23 mouse cellular contexts compared by ENCODE assay signal in the genomic region with DNA sequence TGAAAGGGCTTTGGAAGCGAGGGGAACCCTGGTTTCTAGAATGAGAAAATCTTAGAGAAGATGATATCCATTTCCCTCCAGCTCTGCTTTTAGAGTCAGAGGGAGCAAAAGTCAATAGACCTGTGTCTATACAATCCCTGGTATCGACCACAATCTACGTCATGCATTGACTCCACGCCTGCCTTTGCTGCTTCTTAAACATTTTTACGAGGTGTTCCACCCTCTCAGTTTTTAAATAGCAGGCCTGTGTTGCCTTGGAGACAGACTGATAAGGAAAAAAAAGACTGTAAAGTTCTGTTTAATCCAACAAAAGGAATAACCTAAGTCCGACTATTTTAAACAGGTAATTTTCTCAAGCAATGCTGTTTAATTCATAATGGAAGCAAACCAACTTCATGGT.
DNase-seq lines count a peak whose midpoint lies in the region; ATAC-seq lines count a peak whose summit lies in the region.
"Had no signal": no experiment of that assay in that cellular context is flagged by ENCODE, and none has a peak within 500 bp of the region (broad histone marks: within the 10 kb centered on the region; RNA-seq: fewer than 3 reads in every experiment).

No protein-coding gene starts in this region.

- ATAC-seq in frontal cortex, adult (ENCODE audit: low TSS enrichment) = peak; percentile 16; the same call in 1 of the 2 replicates
- peak; percentile 74 for ATAC-seq in intestine, embryonic 15.5 days
- ATAC-seq: forebrain, embryonic 14.5 days; forebrain, postnatal 0 days; Patski had no signal

- no peak overlapping the region for H3K27ac ChIP-seq in intestine, embryonic 15.5 days
- H3K27ac ChIP-seq: embryonic facial prominence, embryonic 12.5 days; embryonic facial prominence, embryonic 15.5 days; hindbrain, embryonic 12.5 days; hindbrain, embryonic 15.5 days had no signal

- H3K4me3 ChIP-seq in intestine, embryonic 15.5 days (replicated peaks) = no peak overlapping the region
- H3K4me3 ChIP-seq: embryonic facial prominence, embryonic 12.5 days; embryonic facial prominence, embryonic 15.5 days; hindbrain, embryonic 12.5 days; hindbrain, embryonic 15.5 days had no signal

- no peak for DNase-seq in frontal cortex, postnatal 10 days (ENCODE audit: low spot score in 2 of 2)
- DNase-seq in right cerebral cortex, adult 18-20 months = peak; percentile 12
- no peak for DNase-seq in right cerebral cortex, postnatal 4 days
- DNase-seq in cerebellum, postnatal 10 days = no peak
- DNase-seq in left cerebral cortex, adult 9 months (ENCODE audit: low spot score in 2 of 2) = no peak
- DNase-seq: adrenal gland, adult 2 months; adrenal gland, postnatal 14 days; cerebellum, adult 11-12 months; cerebellum, adult 8-10 months; cerebellum, postnatal 14 days; forebrain, postnatal 0 days; gastrocnemius, postnatal 14 days; heart, adult 11 months had no signal

- no peaks in the 10 kb centered on the region for H3K4me1 ChIP-seq in intestine, embryonic 15.5 days (replicated peaks)
- H3K4me1 ChIP-seq: embryonic facial prominence, embryonic 12.5 days; embryonic facial prominence, embryonic 15.5 days; hindbrain, embryonic 12.5 days; hindbrain, embryonic 15.5 days had no signal

- no peaks in the 10 kb centered on the region for H3K27me3 ChIP-seq in intestine, embryonic 15.5 days (replicated peaks)
- H3K27me3 ChIP-seq: embryonic facial prominence, embryonic 12.5 days; embryonic facial prominence, embryonic 15.5 days; hindbrain, embryonic 12.5 days; hindbrain, embryonic 15.5 days; Patski had no signal

- no peak overlapping the region for H3K9ac ChIP-seq in intestine, embryonic 15.5 days
- H3K9ac ChIP-seq: embryonic facial prominence, embryonic 12.5 days; embryonic facial prominence, embryonic 15.5 days; forebrain, postnatal 0 days; hindbrain, embryonic 12.5 days; hindbrain, embryonic 15.5 days had no signal

- H3K4me2 ChIP-seq in intestine, embryonic 15.5 days (replicated peaks) = no peak overlapping the region
- H3K4me2 ChIP-seq: embryonic facial prominence, embryonic 12.5 days; embryonic facial prominence, embryonic 15.5 days; heart, embryonic 11.5 days; hindbrain, embryonic 12.5 days; hindbrain, embryonic 15.5 days had no signal

- no peaks in the 10 kb centered on the region for H3K36me3 ChIP-seq in intestine, embryonic 15.5 days
- H3K36me3 ChIP-seq: embryonic facial prominence, embryonic 12.5 days; embryonic facial prominence, embryonic 15.5 days; G1E; hindbrain, embryonic 12.5 days; hindbrain, embryonic 15.5 days had no signal

- H3K9me3 ChIP-seq in intestine, embryonic 15.5 days = no peaks in the 10 kb centered on the region
- H3K9me3 ChIP-seq: embryonic facial prominence, embryonic 12.5 days; embryonic facial prominence, embryonic 15.5 days; hindbrain, embryonic 12.5 days; hindbrain, embryonic 15.5 days had no signal

- 56% methylated on average over 6 of the region's 6 CpGs for WGBS in intestine, embryonic 15.5 days
